Mouse (Mus musculus) heart, adult 2 months (tissue): ENCODE results near the gene Zfp846. TPM values are rescaled to one million over a fixed set of nuclear protein-coding genes. Genes with fewer than 3 reads are reported as not detected.
A peak's percentile ranks its signal among the peaks of the same experiment; 100 is the strongest.

Experiments used
- DNase-seq, 2 experiments: peaks; one replicate each; pipeline ENCODE4 v3.0.0; 2021
- H3K27ac ChIP-seq: fragments of 200-600 bp; 2 replicates; pipeline ENCODE4 v1.8.1; 2022
- H3K27me3 ChIP-seq: fragments of 200-500 bp; 2 replicates; pipeline ENCODE4 v1.6.1; 2012; ENCODE audit warnings: mild to moderate bottlenecking, low read length, inconsistent platforms, mixed read lengths; ENCODE audit not compliant: control insufficient read depth, insufficient read depth
- H3K36me3 ChIP-seq: fragments of 200-500 bp; 2 replicates; pipeline ENCODE4 v1.6.1; 2012; ENCODE audit warnings: low read length, inconsistent platforms; ENCODE audit not compliant: control insufficient read depth, insufficient read depth
- H3K4me1 ChIP-seq: fragments of 200-500 bp; 2 replicates; pipeline ENCODE4 v1.6.1; 2011; ENCODE audit warnings: low read length; ENCODE audit not compliant: control insufficient read depth, insufficient read depth
- H3K4me3 ChIP-seq: fragments of 200-600 bp; 2 replicates; pipeline ENCODE4 v1.8.1; 2022
- H3K79me2 ChIP-seq: fragments of 200-500 bp; replicated peaks from 2 replicates; pipeline ENCODE4 v1.6.1; 2012; ENCODE audit warnings: mild to moderate bottlenecking, inconsistent platforms, low read length, moderate library complexity, mixed read lengths; ENCODE audit not compliant: control insufficient read depth, insufficient read depth
- H3K9ac ChIP-seq: fragments of 200-500 bp; 2 replicates; pipeline ENCODE4 v1.6.1; 2012; ENCODE audit warnings: low read depth, mild to moderate bottlenecking, control low read depth, inconsistent platforms, low read length, mixed read lengths
- CTCF ChIP-seq: fragments of 200-600 bp; IDR thresholded peaks from 2 replicates; pipeline ENCODE4 v1.8.1; 2022; ENCODE audit warnings: antibody characterized with exemption, mild to moderate bottlenecking, moderate library complexity
- EP300 ChIP-seq: fragments of 200-500 bp; IDR thresholded peaks from 2 replicates; pipeline ENCODE4 v1.6.1; 2011; ENCODE audit warnings: low read depth, low read length, control low read depth; ENCODE audit not compliant: insufficient read depth
- POLR2A ChIP-seq: fragments of 200-500 bp; IDR thresholded peaks from 2 replicates; pipeline ENCODE4 v1.6.1; 2011; ENCODE audit warnings: mild to moderate bottlenecking, low read depth, low read length, control low read depth; ENCODE audit not compliant: insufficient read depth
- WGBS: fragments of 180-500 bp; shearing (Covaris S2); methylation state at CpG from one replicate; pipeline ENCODE4 v1.1.7; 2018; 5-methylcytosine and 5-hydroxymethylcytosine counted together
- intact Hi-C: fragments of 180-260 bp; cut with DNase I; formaldehyde crosslinking; loops from one replicate; pipeline ENCODE4 v1.15.1; 2025
- polyA plus RNA-seq: library from polyadenylated mRNA; depleted of rRNA; stranded (reverse); fragments of >200 nt; gene quantifications from 2 replicates; pipeline ENCODE4 v1.2.3, GENCODE M21; 2012
- total RNA-seq, 2 experiments: library from RNA; stranded (reverse); gene quantifications; 2 replicates each; pipeline ENCODE4 v1.2.3; 2021

Zfp846 gene
- total and polyA plus RNA-seq, 3 experiments = 1.4 to 5.1 (median 4.7) TPM

- no peak overlapping the region for H3K4me3 ChIP-seq
- peaks cover 2% of the 10 kb centered on the region; the same call in 1 of the 2 replicates for H3K4me1 ChIP-seq
- TF ChIP-seq POLR2A (no peak), CTCF (no peak), EP300 (no peak)
- intact Hi-C loops = no loop called here
- H3K79me2 ChIP-seq = peaks cover 5% of the 10 kb centered on the region
- H3K36me3 ChIP-seq = no peaks in the 10 kb centered on the region; the same call in 1 of the 2 replicates
- no peaks in the 10 kb centered on the region for H3K27me3 ChIP-seq
- no peak for DNase-seq
- no peak overlapping the region for H3K9ac ChIP-seq
- WGBS = 83% methylated on average over 19 of the region's 19 CpGs
- H3K27ac ChIP-seq = no peak overlapping the region
These were observed 57.5 kb downstream of the Zfp846 start for GRCm38 (mm10) chr9:20638552-20638951.

GRCm38 (mm10) chr9:20639486-20639885 lies 58.4 kb downstream of the Zfp846 start:
- intact Hi-C loops = no loop called here
- Histone ChIP-seq H3K27ac (no peak overlapping the region), H3K4me1 (peaks cover 2% of the 10 kb centered on the region; the same call in 1 of the 2 replicates), H3K27me3 (no peaks in the 10 kb centered on the region), H3K79me2 (peaks cover 5% of the 10 kb centered on the region), H3K4me3 (no peak overlapping the region), H3K36me3 (no peaks in the 10 kb centered on the region; the same call in 1 of the 2 replicates), H3K9ac (no peak overlapping the region)
- DNase-seq = no peak
- TF ChIP-seq EP300 = no peak
- no peak for TF ChIP-seq CTCF
- TF ChIP-seq POLR2A = no peak
- 84% methylated on average over 4 of the region's 4 CpGs for WGBS

GRCm38 (mm10) chr9:20641501-20641900 lies 60.4 kb downstream of the Zfp846 start:
- H3K4me3 ChIP-seq = peak overlapping the region; percentile 99

GRCm38 (mm10) chr9:20642101-20642895 lies 61.2 kb downstream of the Zfp846 start, which contains the start of gene Ubl5:
Gene Ubl5 (plus strand): TSS chr9:20642878.
- no peak for TF ChIP-seq EP300
- TF ChIP-seq POLR2A = 0 out of 2 replicates have a peak, but pooled peaks have one; percentile 21
- no peaks in the 10 kb centered on the region for H3K27me3 ChIP-seq
- DNase-seq = peak; percentile 70 to 73
- peak within 1 kb of the TSS; percentile 99 for H3K4me3 ChIP-seq
- peaks cover 5% of the 10 kb centered on the region for H3K4me1 ChIP-seq
- no peaks in the 10 kb centered on the region; the same call in 1 of the 2 replicates for H3K36me3 ChIP-seq
- peak within 1 kb of the TSS; percentile 84 for H3K9ac ChIP-seq
- WGBS = 2% methylated on average over 51 of the region's 51 CpGs
- H3K79me2 ChIP-seq = peaks cover 5% of the 10 kb centered on the region
- H3K27ac ChIP-seq = peak within 1 kb of the TSS; percentile 92
- intact Hi-C loops = loop anchor here (2.0 to 10.0 kb wide), 4 partner anchors 35 to 147 kb away; partner anchors contain the start of genes Zfp266, Zfp426 and Zfp846

More at GRCm38 (mm10) chr9:20641501-20641900, 60.4 kb downstream of the Zfp846 start:
- no peaks in the 10 kb centered on the region; the same call in 1 of the 2 replicates for H3K36me3 ChIP-seq
- peak overlapping the region; percentile 16 for H3K9ac ChIP-seq
- H3K4me1 ChIP-seq = peaks cover 5% of the 10 kb centered on the region
- H3K79me2 ChIP-seq = peaks cover 5% of the 10 kb centered on the region
- peak overlapping the region; percentile 92 for H3K27ac ChIP-seq
- intact Hi-C loops = loop anchor here (10.0 kb wide), 2 partner anchors 117 to 147 kb away; partner anchors contain the start of genes Zfp266 and Zfp426
- TF ChIP-seq POLR2A (no peak), EP300 (no peak), CTCF (no peak)
- no peak for DNase-seq
- H3K27me3 ChIP-seq = no peaks in the 10 kb centered on the region
- 3% methylated on average over 6 of the region's 6 CpGs for WGBS

- intact Hi-C loops = loop anchor here (2.0 to 10.0 kb wide), 4 partner anchors 36 to 148 kb away; partner anchors contain the start of genes Zfp266, Zfp426 and Zfp846
- Histone ChIP-seq H3K9ac (peak overlapping the region; percentile 34), H3K27ac (peak overlapping the region; percentile 92), H3K36me3 (no peaks in the 10 kb centered on the region; the same call in 1 of the 2 replicates), H3K79me2 (peaks cover 5% of the 10 kb centered on the region), H3K4me1 (peaks cover 5% of the 10 kb centered on the region), H3K27me3 (no peaks in the 10 kb centered on the region), H3K4me3 (peak overlapping the region; percentile 99)
- TF ChIP-seq CTCF (peak; percentile 45), POLR2A (peak; percentile 66), EP300 (0 out of 2 replicates have a peak, but pooled peaks have one; percentile 34)
- DNase-seq = peak; percentile 82 to 88
- under 1% methylated on average over 30 of the region's 30 CpGs for WGBS
These were observed 61.9 kb downstream of the Zfp846 start for GRCm38 (mm10) chr9:20642896-20643466.

GRCm38 (mm10) chr9:20643781-20644180 lies 62.7 kb downstream of the Zfp846 start:
- peaks cover 3% of the 10 kb centered on the region for H3K79me2 ChIP-seq
- H3K27ac ChIP-seq = peak overlapping the region; percentile 92

More at GRCm38 (mm10) chr9:20643781-20644180, 62.7 kb downstream of the Zfp846 start:
- TF ChIP-seq POLR2A (no peak), EP300 (no peak), CTCF (no peak)
- intact Hi-C loops = loop anchor here (2.0 to 10.0 kb wide), 4 partner anchors 37 to 149 kb away; partner anchors contain the start of genes Zfp266, Zfp426 and Zfp846
- no peaks in the 10 kb centered on the region for H3K27me3 ChIP-seq
- WGBS = 2% methylated on average over 13 of the region's 13 CpGs
- H3K9ac ChIP-seq = peak overlapping the region; percentile 47
- peaks cover 5% of the 10 kb centered on the region for H3K4me1 ChIP-seq
- peak overlapping the region; percentile 99 for H3K4me3 ChIP-seq
- no peak for DNase-seq
- H3K36me3 ChIP-seq = no peaks in the 10 kb centered on the region; the same call in 1 of the 2 replicates
